Mouse (Mus musculus) lung, postnatal 0 days (tissue): ENCODE measurements at regions not wholly inside any gene's neighbourhood (a gene's known extent, or its start where the extent isn't known, plus 50 kb on each side); places are given as distances from the start of the nearest gene placed in this dataset.

Experiments
- CTCF ChIP-seq: IDR thresholded peaks from 2 replicates; pipeline ENCODE4 v1.5.1; 2016; ENCODE audit warnings: antibody characterized with exemption, mild to moderate bottlenecking
- EP300 ChIP-seq: IDR thresholded peaks from 2 replicates; pipeline ENCODE4 v1.6.1; 2016; ENCODE audit warnings: antibody characterized with exemption, mild to moderate bottlenecking, control low read depth

- no peak for TF ChIP-seq EP300
- no peak for TF ChIP-seq CTCF
Observed at GRCm38 (mm10) chr14:46610926-46611325, 149.4 kb upstream of the Cdkn3 start.
